Mouse (Mus musculus) neutrophil, adult 5-6 weeks (primary cell): ENCODE data around the gene Ghr. TPM values are rescaled to one million over a fixed set of nuclear protein-coding genes. Genes with fewer than 3 reads are reported as not detected.

Experiments used
- ATAC-seq: fragments of 151-379, 151-347 bp; 2 replicates; pipeline ENCODE4 v1.8.0; 2017; ENCODE audit warnings: mild to moderate bottlenecking, moderate TSS enrichment; ENCODE audit not compliant: insufficient number of reproducible peaks, poor library complexity, low FRiP score, severe bottlenecking; ENCODE audit errors: extremely low read depth
- total RNA-seq: library from RNA; stranded (forward); fragments of 200-1000 nt; gene quantifications from 2 replicates; pipeline ENCODE4 v1.2.3, GENCODE M21; 2017

Ghr gene
- total RNA-seq, 1 experiment from 2014 or later, result not detected

DNA sequence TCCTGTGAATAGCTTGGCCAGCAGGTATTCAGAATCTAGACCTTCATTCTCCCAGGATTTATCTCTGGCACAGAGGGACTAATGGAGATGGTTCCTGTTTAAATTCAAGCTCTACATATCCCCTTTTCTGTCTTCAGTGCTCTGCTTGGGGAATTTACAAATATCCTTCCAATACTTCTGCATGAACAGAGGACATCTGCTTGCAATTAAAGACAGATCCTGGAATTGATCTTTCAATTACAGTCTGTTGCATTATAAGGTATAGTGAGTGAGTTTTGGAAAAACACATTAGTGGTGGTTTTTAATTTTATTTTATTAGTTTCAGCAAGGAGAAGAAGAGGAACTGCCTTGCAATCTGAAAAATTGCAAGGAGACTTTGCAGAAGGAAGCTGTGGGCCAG is 184.1 kb downstream of the Ghr start:
- ATAC-seq, result no peak

DNA sequence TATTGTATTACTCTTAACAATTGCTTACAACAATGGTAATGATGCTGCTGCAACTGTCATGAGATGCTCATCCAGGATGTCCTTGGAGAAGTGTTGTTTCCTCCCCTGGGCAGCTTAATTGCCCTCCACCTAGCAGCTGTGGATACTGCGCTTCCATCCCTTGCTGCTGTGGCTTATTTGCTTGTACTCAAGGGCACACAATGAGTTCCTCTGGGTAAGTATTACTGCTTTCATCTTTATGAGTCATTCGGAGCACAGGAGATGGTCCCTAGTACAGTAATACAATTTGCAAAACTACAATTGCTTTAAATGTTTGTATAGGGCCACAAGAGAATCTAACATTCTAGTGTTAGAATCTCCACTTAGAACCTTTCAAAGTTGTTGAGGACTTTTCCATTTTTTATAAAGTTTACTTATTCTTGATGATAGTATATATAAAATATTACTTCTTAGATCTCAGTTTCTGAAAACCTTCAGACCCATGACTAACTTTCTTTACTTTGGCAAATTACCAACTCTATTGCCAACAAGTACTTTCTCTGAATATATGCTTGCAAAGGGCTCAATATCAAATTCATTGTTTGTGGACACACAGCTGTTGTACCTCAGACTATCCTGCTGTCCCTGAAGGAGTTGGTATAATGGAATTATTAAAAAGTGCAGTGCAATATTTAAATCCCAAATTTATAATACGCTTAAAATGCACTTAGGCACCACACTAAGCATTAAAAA is 185.8 kb downstream of the Ghr start:
- ATAC-seq, result no peak

DNA sequence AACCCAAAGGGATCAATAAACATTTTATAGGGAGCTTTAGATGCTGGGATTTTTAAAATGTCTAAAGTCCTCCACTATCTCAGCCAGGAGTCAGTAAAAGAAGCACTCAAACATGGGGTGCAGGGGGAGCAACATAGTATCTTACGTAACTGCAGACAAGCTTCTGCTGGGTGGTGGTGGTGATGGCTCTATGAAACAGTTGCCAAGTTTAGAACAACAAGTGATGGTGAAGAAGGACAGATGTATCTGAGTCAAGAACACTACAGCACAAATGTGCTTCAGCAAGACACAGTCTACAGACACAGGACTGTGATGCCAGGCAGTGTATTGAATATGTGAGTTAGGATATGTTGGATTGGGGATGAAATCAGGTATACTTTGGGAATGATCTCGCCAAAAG is 187.1 kb downstream of the Ghr start:
- no peak for ATAC-seq

DNA sequence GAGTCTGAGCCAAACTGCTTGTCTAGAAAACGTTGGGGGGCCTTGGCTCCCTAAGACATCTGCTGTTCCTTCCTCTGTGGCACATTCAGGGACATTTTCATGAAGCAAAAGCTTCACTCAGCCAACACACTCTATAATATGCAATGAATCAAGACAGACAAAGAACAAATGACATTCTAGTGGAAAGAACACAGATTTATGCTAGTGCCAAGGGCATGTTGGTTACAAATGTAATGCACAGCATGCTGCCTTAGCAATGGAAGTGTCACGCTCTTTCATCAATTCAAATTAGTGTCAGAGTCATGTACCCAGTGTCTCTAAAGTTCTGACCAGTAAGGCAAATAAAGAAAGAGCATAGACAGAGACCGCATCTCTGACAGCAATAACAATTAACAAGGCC is 187.6 kb downstream of the Ghr start:
- no peak for ATAC-seq

DNA sequence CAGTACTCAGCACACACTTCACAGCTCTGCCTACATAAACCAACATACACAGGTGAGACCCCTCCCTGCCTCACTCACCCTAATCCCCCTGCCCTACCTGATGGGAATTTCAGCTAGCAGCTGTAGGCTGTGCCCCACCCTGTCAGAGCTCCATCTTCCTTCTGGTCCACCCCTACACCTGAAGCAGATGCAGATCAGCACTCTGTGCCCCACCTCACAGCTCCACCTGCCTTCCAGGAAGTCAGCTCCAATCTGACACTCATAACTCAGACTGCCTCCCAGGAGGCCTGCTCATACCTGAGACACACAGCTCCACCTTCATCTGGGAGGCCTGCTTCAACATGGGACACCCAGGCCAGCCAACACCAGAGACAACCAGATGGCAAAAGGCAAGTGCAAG is 192.6 kb downstream of the Ghr start:
- ATAC-seq, result no peak

DNA sequence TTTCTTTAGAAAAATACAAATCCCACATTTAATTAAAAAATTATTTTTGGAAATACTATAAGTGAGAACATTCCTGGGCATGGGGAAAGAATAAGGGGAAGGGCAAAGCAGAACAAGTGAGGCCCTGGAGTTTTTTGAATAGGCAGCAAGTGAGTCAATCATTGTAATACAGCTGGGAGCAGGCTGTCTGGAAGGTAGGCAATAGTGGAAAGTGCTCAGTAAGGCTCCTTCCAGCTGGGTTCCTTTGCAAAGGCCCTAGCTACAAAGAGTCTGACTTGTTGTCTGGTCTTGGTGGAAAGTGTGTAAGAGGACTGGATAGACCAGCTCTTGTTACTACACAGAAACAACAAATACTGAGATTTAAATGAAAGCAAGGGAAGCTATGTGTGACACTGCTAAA is 194.3 kb downstream of the Ghr start:
- ATAC-seq, result no peak

DNA sequence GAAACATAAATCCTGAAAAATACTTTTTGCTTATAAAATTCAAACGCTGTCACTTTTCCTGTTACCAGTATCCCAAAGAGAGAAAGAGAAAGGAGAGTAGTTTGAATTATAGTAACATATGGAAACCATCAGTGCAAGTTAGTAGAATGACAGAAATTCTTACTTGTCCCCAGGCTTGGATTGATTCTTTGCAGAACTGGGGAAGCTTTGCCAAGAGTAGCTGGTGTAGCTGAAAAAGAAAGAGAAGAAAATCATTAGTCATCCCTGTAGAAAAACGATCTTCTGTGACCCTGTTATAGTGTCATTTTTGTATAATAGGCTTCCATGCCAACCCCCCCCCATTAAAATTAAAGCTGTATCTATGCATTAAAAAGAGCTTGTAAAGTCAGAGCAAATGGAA is 194.8 kb downstream of the Ghr start:
- no peak for ATAC-seq

DNA sequence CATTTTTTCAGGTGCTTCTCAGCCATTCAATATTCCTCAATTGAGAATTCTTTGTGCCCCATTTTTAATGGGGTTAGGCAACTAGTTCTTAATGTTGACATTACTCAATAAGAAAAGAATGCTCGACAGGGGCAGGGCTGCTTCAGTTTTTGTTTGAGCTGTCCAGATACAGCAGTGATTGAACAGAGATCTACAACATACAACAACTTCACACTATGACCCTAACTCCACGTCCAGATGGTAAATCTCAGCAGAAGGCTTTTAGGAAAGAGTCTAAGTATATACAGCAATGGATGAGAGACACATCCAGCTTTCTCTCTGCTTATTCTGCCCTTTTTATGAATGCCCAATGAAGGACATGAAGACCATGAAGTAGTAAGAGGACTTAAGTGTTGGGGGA is 199.5 kb downstream of the Ghr start:
- ATAC-seq, result no peak

DNA sequence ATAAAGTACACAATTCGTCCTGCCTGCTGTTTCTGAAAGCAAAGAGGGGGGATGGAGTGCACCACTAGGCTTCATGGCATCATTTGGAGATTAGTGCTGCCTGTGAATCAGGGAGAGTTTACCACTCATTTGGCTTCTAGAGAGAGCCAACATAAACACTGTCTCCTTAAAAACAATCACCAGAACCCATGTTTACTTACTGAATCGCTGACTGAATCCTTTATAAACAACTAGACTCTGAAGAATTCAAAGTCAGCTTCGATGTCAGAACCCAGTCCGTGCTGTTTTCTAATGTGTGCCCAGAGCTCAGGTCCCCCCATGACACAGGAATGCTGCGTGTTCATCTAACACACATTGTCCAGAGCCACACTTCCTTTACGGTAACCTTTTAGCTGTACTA is 201.9 kb downstream of the Ghr start:
- no peak for ATAC-seq

DNA sequence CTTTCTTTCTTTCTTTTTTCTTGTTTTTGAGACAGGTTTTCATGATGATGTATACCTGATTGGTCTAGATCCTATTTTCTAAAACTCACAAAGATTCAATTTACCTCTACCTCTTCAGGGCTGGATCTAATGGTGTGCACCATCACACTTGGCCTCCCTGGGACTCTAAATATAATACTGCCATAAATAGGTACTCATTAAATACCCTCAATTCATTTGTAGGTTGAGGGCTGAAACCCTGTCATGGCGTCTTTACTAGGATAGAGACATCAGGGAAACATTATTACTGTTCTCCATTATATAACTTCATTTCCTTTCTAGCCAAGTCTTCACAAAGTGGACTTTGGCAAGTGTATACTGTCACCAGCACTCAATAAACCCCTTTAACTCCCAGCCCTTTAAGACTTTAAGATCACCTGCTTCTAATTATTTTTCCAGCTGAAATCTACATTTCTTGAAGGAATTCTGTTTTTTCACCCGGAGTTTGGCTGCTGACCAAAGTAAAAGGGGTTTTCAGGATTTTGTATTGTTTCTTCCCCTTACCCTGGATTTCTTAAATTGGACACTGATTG is 214.9 kb downstream of the Ghr start:
- ATAC-seq, result no peak

DNA sequence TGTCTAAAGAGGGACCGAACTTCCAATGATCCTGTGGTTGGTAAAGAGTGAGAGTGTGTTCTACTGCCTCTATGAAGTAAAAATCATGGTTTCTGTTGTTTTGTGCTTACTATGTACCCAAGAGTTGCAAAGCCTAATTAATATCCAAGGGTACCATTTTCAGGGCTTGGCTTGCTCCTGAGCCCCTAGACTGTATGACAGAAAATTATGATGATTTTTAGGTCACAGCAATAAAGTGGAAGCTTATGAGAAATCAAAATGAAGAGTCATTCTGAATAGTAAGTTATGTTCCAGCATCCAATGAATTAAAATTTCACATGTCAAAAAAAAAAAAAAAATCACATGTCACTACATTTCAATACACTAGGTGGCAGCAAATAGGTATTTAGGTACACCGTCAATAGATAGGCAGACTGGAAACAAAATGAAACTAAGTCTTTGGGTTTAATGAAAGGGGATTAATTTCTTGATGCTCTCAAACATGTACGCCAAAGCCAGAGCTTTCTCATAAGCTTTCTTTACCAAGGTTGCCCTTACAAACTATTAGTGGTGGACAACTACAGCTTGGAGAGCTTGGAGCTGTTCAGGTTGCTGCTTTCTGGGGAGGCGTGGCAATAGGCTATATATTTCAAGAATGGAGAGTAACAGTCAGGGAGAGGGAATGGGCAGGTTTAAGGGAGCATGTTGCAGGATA is 227.1 kb downstream of the Ghr start:
- ATAC-seq, result no peak

DNA sequence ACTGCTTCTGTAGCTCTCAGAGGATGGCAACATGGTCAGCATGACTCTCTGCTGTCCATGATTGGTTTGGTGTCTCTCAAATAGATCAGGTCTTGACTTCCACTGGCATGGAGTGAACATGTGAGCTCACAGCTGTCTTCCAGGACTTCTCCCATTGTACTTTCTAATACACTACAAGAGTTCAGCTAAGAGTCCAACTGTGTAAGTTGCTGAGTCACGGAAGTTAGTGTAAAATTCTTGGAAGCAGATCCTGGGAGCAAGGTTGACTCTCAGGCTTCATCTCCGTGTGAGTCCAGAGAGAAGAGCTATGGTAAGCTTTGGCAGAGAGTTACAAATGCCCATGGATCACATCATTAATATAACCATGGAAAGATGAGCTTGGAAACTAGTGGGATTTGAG is 229.6 kb downstream of the Ghr start:
- ATAC-seq, result no peak

DNA sequence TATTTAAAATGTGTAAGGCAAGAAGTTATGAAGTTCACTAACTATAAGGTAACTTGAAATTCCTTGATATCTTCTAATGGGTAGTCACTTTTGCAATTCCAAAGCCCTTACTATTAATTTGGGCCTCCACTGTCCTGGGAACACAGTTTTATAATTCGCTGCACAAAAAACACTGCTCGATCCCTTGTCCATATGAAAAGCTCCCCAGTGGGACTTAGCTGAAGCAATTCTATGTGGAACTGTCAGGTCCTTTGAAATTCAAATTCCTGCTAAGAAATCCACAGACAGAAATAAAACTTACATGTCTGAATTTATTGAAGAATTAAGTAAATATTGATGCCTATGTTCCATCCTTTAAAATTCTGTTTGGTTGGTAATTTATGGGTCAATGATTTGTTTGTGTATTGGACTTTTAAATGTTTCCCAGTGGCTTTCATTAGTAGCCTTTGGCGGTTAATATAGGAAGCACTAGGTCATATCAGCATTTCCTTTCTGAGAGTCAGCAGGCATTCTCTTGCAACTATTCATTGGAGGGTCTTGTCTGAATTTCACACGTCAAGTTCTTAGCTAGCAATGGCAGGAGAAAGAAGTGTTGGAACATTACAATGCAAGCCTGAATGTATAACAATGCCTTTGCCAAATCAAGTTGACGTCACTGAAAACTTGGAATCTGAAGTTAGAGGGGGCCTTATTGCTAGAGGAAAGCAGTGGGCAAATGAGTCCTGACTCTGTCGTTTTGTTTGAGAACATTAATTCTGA is 233.8 kb downstream of the Ghr start:
- ATAC-seq, result no peak

DNA sequence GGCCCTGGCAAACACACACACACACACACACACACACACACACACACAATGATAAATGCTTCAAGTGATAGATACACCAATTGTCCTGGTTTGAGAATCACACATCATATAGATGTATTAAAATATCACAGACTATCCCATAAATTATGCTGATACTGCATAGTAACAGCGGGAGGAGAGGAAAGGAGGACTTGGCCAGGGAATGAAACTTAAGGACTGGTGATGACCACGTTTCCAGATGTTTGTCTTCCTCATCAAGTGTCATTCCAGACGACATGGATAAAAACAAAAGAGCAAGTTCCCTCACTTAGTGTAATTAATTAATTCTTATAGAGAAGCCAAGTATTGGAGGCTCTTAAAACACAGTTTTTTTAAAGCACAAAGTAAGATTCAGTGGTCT is 236.6 kb downstream of the Ghr start:
- ATAC-seq, result no peak

DNA sequence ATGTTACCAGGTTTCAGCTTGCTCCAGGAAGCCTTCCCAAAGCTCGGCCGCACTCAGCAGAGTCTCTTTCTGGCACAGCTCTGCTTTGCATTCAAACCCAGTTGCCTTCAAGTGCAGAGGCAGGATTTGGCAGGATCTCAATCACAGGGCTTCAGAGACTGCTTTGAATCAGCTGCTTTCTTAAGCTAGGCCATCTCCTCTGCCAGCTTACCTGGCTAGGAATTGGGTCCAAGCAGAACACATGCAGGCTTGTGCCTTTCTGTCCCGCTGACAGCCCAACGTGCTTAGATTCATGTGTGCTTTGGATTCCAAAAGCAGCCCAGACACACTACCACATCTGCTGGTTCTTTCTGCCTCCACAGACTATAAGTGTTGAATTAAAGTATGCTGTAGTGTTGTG is 238.7 kb downstream of the Ghr start:
- no peak for ATAC-seq

DNA sequence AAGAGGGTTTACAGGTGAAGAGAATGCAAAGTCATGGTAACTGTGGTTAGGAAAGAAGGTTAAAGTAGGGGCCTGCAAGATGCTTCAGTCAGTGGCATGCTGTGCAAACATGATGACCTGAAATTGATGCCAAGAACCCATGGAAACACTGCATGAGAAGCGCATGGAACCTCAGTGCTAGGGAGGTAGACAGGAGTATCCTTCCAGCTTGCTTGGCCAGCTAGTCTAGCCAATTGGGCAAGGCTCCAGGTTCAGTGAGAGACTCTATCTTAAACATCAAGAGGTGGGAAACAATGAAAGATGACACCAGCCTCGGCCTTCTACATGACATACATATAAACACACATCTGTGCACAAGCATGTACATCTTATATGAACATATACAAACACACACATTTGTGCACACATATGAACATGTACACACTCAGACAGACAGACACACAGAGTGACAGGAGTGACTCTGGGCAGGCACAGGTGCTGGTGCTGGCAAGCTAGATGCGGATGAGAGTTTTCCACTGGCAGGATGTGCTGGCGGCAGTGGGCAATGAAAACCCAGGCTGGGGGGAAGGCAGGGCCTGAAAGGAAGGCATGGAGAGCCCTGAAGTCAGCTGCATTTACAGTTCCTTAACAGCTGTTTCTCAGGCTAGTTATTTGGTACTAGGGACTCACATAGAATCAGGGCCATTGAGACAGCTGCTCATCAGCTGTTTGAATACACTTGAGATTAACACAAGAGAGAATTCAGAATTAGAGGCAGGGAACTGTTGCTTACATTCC is 241.3 kb downstream of the Ghr start:
- no peak for ATAC-seq

DNA sequence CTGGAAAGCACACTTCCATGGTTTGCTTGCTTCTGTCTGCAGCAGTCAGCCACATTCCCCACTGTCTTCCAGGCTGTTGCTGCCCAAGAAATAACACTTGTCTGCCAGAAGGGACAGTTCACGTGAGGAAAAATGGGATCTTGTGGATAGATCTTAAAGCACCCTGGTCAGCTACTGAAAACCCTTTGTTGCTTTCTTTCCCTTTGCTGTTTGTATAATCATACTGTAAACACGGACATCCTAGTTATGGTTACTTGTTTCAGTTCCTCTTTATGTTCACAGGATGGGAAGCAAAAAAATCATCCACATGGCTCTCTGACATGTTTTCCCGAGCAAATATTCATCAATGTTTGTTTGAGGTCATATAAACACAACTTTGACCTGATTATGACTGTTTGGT is 243.4 kb downstream of the Ghr start:
- ATAC-seq, result no peak

DNA sequence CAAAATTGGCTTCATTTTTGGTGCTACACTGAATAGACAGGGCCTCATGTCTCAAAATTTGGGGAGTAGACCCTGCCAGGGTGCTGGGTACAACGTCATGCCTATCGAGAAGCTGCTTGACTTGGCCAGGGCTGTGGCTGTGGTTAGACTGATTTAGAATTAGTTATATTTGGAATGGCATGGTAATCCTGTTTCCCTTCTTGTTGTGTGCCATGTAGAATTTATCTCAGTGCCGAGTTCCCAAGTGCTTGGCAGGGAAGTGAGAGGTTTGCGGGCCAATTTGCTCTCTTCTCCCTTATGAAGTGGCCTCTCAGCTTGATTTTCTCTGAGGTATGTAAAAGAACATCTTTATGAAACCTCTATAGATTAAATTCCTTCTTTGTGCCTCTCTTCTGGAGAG is 250.8 kb downstream of the Ghr start:
- no peak for ATAC-seq

DNA sequence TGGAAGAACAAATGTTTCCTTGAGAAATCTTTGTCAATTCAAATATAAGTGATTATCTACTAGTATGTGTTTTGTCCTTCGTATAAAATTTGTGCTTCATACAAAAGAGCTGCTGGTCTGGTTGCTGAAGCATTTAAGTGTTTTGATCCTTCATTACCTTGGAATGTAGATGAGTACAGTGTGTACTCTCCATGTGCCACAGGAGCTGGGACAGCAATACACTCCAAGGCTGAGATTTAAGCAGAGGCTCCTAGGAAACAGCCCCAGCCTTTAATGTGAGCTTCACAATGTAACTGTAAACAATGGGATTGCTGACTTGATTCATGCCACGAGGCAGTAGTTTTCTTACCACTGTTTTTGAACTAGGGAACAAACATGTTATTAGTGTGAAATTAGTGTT is 251.5 kb downstream of the Ghr start:
- no peak for ATAC-seq
